Mouse (Mus musculus) megakaryocyte, embryonic 14.5 days (primary cell): Measurements from ENCODE around the gene Tmprss4. TPM values are rescaled to one million over a fixed set of nuclear protein-coding genes. Genes with fewer than 3 reads are reported as not detected.

Experiments used
- H3K27me3 ChIP-seq: replicated peaks from 2 replicates; pipeline ENCODE3; 2012; ENCODE audit warnings: inconsistent platforms
- H3K36me3 ChIP-seq: replicated peaks from 2 replicates; pipeline ENCODE3; 2012; ENCODE audit warnings: low read length, inconsistent platforms, mixed read lengths
- H3K4me1 ChIP-seq: 2 replicates; pipeline ENCODE4 v1.6.1; 2012; ENCODE audit warnings: inconsistent platforms
- H3K4me3 ChIP-seq: replicated peaks from 2 replicates; pipeline ENCODE3; 2012; ENCODE audit warnings: moderate library complexity, mild to moderate bottlenecking, inconsistent platforms
- H3K9me3 ChIP-seq: 2 replicates; pipeline ENCODE4 v1.6.1; 2012; ENCODE audit warnings: inconsistent platforms
- FLI1 ChIP-seq: IDR thresholded peaks from 2 replicates; pipeline ENCODE4 v1.6.1; 2012; ENCODE audit warnings: low read length, inconsistent platforms, mixed read lengths
- GATA1 ChIP-seq: IDR thresholded peaks from 3 replicates; pipeline ENCODE4 v1.6.1; 2012; ENCODE audit warnings: mixed read lengths, low read length, inconsistent platforms, borderline replicate concordance
- polyA plus RNA-seq: library from polyadenylated mRNA; stranded (reverse); fragments of >175 nt; gene quantifications from 2 replicates; pipeline ENCODE4 v1.2.3, GENCODE M21; 2012; ENCODE audit warnings: low replicate concordance; ENCODE audit not compliant: insufficient read depth

The Tmprss4 gene
- polyA plus RNA-seq: not detected in 2 replicates

DNA sequence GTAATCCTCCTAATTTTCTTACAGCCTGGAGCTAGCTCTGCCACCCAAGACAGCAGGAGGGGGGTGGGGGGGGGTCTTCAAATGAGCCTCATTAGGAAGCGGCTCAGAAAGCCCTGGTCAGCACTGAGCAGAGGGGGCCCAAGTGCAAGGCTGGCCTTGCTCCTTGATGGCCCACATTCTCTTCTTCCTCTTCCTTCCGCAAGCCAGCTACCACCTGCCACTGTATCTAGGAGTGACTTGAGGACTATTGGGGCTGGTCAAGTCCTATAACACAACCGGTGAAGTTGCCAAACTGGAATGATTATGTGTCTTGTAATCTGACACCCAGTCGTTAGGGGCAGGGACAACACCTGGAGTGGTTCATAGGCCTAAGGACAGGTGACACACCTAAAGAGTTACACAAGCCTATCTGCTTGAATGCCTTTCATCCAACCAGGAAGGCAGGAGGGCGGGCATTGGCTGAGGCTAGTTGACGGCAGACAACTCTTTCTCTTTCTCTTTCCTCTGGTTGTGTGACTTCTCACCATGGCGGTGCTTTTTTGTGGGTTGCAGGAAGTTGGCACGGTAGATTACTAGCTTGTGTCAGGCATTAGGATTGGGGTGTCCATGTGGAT is at the start of gene Tmprss4:
Tmprss4 (minus strand) TSS at position 296 of the 614 bp plus-strand sequence.
- Histone ChIP-seq H3K9me3 (no peaks in the 10 kb centered on the region), H3K4me1 (peaks cover 28% of the 10 kb centered on the region), H3K36me3 (no peaks in the 10 kb centered on the region), H3K4me3 (no peak within 1 kb of the TSS), H3K27me3 (peaks cover 71% of the 10 kb centered on the region)
- TF ChIP-seq GATA1 (no peak), FLI1 (no peak)

DNA sequence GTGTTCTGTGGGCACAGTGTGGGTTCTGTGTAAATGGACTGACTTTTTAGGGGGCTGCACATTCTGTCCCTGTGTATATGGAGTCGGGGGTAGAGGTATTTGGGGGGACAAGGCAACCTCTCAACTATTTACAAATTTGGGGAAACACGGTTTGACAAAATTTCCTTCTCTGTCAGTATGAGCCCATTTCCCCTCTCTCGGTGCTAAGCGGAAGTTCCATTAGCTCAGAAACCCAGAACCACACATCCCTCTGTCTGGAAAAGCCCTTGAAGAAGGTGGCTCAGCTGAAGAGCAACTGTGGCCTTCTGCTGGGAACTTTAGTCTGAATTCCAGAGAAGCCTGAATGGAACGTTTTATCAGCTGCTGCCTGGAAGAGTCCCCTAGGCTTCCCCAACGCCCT is 48.5 kb upstream of the Tmprss4 start:
- Histone ChIP-seq H3K4me3 (peak overlapping the region; percentile 77), H3K9me3 (no peaks in the 10 kb centered on the region), H3K27me3 (no peaks in the 10 kb centered on the region), H3K36me3 (peaks cover 87% of the 10 kb centered on the region), H3K4me1 (peaks cover 100% of the 10 kb centered on the region)
- TF ChIP-seq FLI1 (no peak), GATA1 (no peak)

DNA sequence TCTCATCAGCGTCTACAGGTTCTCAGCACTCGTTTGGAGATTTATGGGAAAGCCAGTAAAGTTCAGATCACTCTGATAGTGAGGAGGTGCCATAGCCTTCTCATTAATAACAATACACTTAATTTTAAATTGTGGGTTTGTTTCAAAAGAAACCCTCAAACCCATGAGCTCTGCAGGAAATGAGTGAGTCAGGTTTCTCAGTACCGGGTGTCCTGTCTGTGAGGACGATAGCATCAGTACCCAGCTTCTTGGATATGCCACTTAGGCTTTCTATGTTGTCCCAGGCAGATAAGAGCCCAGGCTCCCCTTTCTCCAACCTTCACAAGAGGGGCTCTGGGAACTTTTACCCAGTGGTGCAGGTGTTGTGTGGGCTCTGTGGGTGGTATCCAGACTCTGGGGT is 48.1 kb upstream of the Tmprss4 start:
- TF ChIP-seq FLI1: no peak
- TF ChIP-seq GATA1: no peak
- Histone ChIP-seq H3K27me3 (no peaks in the 10 kb centered on the region), H3K4me3 (peak overlapping the region; percentile 86), H3K4me1 (peaks cover 100% of the 10 kb centered on the region), H3K9me3 (no peaks in the 10 kb centered on the region), H3K36me3 (peaks cover 83% of the 10 kb centered on the region)

DNA sequence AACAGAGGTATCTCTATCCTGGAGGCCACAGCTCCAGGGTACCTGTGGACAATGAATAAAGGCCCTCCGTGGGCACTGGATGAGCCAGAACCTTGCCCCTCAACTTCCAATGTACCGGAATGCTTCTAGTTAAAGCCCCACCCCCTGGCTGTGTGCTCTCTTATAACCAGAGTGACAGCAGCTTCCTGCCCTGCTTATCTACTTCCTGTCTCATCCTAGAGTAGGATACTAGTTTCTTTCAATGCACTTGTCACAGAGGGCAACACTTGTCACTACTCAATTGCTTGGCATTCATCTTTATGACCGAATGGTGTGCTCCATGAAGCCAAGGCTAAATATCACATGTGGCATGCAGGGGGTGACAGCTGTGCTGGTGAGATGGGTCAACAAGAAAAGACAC is 47.4 kb upstream of the Tmprss4 start:
- TF ChIP-seq GATA1 (peak; percentile 63; the same call in 1 of the 3 replicates), FLI1 (peak; percentile 53; the same call in 1 of the 2 replicates)
- peaks cover 100% of the 10 kb centered on the region for H3K4me1 ChIP-seq
- peak overlapping the region; percentile 86 for H3K4me3 ChIP-seq
- H3K27me3 ChIP-seq: no peaks in the 10 kb centered on the region
- H3K9me3 ChIP-seq: no peaks in the 10 kb centered on the region
- peaks cover 78% of the 10 kb centered on the region for H3K36me3 ChIP-seq

DNA sequence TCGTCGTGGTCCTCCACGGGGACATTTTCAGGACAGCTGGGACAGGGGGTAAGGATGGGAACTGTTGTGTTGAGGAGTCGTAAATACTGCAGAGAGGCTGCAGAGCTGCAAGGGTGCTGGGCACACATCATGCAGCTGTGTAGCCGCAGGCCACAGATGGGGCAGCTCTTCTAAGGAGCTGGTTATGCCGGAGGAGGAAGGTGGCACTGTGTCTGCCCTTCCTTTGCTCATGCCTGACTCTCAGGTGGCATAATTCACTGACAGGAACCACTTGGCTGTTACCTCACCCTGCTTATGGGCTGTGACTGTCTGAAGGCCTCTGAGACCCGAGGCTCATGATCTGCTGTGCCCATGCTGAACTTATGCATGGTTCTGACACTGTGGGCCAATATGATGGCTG is 46.4 kb upstream of the Tmprss4 start:
- Histone ChIP-seq H3K36me3 (peaks cover 69% of the 10 kb centered on the region), H3K4me1 (peaks cover 100% of the 10 kb centered on the region), H3K9me3 (no peaks in the 10 kb centered on the region), H3K4me3 (peak overlapping the region; percentile 15), H3K27me3 (no peaks in the 10 kb centered on the region)
- TF ChIP-seq FLI1 (no peak), GATA1 (no peak)

DNA sequence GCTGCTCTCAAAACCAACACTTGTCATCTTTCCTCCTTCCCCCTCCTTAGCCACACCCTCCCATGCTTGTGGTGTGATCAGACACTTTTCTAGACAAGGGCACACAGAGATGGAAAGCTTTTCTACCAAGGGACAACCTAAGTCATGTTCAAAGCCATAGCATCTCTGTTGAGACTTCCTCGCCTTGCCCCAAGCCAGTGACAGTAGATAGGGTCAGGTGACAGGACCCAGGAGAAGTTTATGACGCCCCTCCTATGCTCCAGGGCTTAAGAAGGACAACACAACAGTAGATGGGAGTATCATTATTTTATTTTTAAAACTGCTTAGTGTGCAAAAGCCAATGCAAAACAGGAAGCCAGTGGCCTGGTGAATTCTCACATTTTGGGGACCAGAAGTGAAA is 43.6 kb upstream of the Tmprss4 start:
- no peaks in the 10 kb centered on the region for H3K9me3 ChIP-seq
- H3K4me1 ChIP-seq: peaks cover 100% of the 10 kb centered on the region
- no peaks in the 10 kb centered on the region for H3K27me3 ChIP-seq
- peak overlapping the region; percentile 4 for H3K4me3 ChIP-seq
- TF ChIP-seq FLI1 (no peak), GATA1 (no peak)
- peaks cover 46% of the 10 kb centered on the region for H3K36me3 ChIP-seq

DNA sequence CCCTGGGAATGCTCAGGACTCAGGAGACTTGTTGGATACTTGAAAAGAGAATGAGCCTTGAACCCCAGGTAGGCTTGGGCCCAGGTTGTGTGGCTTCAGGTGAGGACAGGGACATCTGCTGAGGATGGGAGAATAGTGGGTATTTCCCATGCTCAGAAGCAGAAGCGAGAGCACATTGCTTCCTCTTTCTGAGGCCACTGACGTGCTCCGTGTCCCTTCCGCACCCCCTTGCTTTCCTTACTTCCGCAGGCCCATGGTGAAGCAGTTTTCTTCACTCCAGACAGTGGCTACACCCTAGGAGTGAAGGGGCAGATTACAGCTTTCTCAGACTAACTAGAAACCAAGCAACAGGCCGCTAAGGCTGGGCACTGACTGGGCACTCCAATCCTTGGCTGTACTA is 42.2 kb upstream of the Tmprss4 start:
- TF ChIP-seq GATA1: no peak
- no peak for TF ChIP-seq FLI1
- peaks cover 38% of the 10 kb centered on the region for H3K36me3 ChIP-seq
- H3K4me1 ChIP-seq: peaks cover 99% of the 10 kb centered on the region
- H3K4me3 ChIP-seq: peak overlapping the region; percentile 7
- no peaks in the 10 kb centered on the region for H3K9me3 ChIP-seq
- peaks cover 3% of the 10 kb centered on the region for H3K27me3 ChIP-seq

DNA sequence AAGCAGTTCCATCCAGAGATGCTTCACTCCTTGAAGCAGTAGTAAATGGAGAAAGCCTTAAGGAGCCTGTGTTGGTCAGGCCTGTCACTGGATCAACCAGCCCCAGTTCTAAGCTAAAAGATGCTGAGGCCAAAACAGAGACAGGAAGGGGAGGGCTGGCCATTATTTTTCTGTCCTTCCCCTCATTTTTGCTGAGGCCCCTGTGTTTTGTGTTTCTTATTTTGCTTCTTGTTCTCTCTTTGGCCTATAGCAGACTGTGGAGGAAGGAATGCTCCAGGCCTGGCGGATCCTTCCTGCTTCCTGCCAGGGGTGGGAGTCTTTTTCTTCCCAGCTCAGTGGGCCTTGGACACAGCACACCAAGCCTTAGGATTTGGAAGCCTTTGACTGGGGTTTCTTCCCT is 41.5 kb upstream of the Tmprss4 start:
- Histone ChIP-seq H3K9me3 (no peaks in the 10 kb centered on the region), H3K27me3 (peaks cover 8% of the 10 kb centered on the region), H3K4me1 (peaks cover 99% of the 10 kb centered on the region), H3K4me3 (no peak overlapping the region), H3K36me3 (peaks cover 31% of the 10 kb centered on the region)
- TF ChIP-seq FLI1 (no peak), GATA1 (no peak)

DNA sequence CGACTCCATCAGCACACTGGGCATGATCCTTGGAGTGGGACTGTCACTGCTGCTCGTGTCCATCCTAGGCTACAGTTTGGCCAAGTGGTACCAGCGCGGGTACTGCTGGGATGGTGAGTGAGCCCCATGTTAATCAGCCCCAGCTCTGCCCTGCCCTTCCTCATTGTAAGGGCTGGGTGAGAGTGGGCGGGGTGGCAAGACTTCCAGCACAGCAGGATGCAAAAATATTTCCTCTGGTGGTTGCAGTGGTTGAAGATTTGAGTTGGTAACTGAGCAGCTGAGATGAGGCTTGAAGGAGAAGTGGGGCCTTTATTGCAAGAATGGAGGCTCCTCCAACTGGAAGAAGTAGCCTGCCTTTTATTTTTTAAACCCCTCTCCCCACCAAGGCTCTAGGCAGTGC is 37.5 kb upstream of the Tmprss4 start:
- TF ChIP-seq FLI1 (no peak), GATA1 (no peak)
- Histone ChIP-seq H3K36me3 (peaks cover 5% of the 10 kb centered on the region), H3K4me1 (peaks cover 83% of the 10 kb centered on the region), H3K4me3 (peak overlapping the region; percentile 78), H3K9me3 (no peaks in the 10 kb centered on the region), H3K27me3 (peaks cover 22% of the 10 kb centered on the region)

DNA sequence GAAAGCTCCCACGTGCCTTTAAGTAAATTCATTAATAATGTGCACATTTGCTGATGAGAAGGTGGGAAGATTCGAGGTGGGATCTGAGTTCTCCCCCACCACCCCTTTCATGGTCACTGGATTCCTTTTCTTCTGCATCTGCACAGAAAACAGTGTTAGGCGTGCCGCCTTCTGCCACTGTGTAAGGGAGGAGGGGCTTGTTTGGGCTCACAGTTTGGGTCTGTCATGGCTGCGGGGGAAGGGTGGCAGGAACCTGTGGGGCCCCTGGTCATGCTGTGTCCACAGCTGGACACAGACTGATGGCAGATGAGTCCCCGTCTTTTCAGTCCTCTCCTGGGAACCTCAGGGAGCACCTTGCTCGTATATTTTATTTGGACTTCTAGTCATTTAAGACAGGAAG is 32.9 kb upstream of the Tmprss4 start:
- Histone ChIP-seq H3K27me3 (peaks cover 24% of the 10 kb centered on the region), H3K9me3 (0 out of 2 replicates have a peak, but pooled peaks cover under 1% of the 10 kb centered on the region), H3K4me1 (peaks cover 66% of the 10 kb centered on the region), H3K36me3 (no peaks in the 10 kb centered on the region), H3K4me3 (no peak overlapping the region)
- no peak for TF ChIP-seq GATA1
- no peak for TF ChIP-seq FLI1
